Mouse (Mus musculus) retina, adult 2 months (tissue): ENCODE results near the gene Vmn2r82.
"Not testable (repeated sequence)": the region's sequence is repeated elsewhere in the genome, so short reads cannot be mapped to it uniquely, and the experiment has no call there.

ENCODE experiments used
- DNase-seq: peaks from one replicate; pipeline ENCODE4 v3.0.0-alpha.2; 2012; ENCODE audit warnings: low read depth, low spot score

Gene Vmn2r82

DNA sequence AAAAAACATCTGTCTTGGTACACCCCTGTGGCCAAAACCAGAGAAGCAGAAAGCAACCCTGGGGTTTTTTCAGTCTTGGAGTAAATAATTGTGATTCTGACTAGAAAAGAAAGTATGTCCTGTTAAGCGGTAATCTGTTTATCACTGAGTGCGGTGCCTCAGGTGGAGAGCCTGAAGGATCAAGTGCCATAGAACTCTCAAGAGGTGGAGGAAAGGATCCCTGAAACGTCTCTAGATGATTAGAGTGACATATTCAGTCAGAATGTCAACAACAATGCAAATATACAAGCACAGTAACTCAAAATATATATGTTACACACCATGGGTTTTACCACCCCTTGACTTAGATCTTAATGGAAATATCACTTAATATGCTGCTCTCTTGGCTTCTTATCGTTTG is at the start of gene Vmn2r82:
TSS of gene Vmn2r82 (plus strand) at position 301 of the 400 bp plus-strand sequence.
- DNase-seq = not testable (repeated sequence)

DNA sequence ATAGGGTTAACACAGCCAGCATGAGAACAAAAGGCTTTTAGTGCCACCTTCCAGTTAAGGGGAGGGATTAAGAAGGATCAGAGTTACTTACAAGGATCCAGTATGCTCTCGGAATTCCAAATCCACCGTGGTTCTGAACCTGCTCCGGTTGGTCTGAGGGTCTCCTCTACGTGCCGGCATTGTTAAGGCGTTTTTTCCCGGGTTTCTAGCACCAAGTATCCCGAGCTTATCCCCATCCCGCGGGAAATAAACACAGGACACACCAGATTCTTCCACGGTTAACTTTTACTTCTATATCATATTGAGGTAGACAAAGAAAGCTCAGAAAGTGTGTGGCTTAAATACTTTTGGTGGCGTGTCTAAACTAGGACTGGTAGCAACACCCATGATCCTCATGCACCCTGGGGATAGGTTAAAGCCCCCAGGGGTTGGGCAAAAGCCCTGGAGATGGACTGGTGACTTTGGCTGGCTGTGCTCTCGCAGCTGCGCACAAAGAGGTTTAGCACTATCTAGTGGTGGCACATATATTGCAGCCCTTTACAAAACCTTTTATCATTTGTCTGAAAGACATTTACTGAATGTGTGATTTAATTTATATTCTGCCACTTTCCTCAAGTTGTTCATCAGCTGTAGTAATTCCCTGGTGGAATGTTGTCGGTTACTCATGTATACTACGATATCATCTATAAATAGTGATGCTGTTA is 34.1 kb upstream of the Vmn2r82 start:
- peak; percentile 0 for DNase-seq

GRCm38 (mm10) chr10:79322737-79323086 is 33.6 kb upstream of the Vmn2r82 start:
- DNase-seq = no peak

DNA sequence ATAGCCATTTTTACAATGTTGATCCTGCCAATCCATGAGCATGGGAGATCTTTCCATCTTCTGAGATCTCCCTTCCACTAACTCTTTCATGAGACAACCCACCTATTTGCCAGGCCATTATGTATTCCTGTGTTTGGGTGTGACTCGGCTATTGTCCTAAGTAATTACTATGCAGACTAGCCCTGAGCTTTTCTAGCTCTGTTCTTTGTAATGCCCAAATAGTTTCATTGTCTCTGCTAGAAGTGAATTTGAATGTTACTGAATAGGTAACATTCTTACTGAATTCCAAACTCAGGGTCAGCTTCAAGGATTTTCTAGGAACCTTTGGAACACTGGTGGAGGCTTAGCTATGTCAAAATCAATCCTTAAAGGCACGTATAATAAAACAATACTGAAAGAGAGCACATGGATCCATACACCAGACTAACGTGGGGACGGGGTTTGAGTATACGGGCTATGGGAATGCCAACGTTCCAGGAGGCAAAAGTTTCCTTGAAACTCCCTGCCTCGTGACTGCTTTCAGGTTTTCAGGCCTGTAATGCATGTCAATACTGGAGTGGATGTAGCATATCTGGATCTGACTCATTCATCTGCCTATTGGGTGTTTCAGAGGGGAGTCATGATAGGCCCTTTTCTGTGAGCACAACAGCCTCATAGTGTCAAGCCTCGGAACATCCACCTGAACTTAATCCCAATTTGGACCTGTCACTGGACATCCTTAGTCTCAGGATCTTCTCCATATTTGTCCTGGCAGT is 43.8 kb downstream of the Vmn2r82 start:
- DNase-seq = not testable (repeated sequence)

- DNase-seq = no peak
Measured at GRCm38 (mm10) chr10:79417142-79417771, 60.9 kb downstream of the Vmn2r82 start.

- DNase-seq = not testable (repeated sequence)
Measured at GRCm38 (mm10) chr10:79417772-79418170, 61.5 kb downstream of the Vmn2r82 start.

- DNase-seq = not testable (repeated sequence)
Measured at GRCm38 (mm10) chr10:79435141-79435820, 79.0 kb downstream of the Vmn2r82 start.
